Mouse (Mus musculus) spleen, postnatal 36 days (tissue): Measurements from ENCODE around the gene Ntn1.

Source experiments
- DNase-seq, 2 experiments: peaks; one replicate each; pipeline ENCODE4 v3.0.0; 2022; ENCODE audit warnings: low spot score in 2 of 2, mixed read lengths in 1 of 2

Gene Ntn1

GRCm38 (mm10) chr11:68384131-68384530 lies 16.5 kb downstream of the Ntn1 start:
- no peak for DNase-seq

DNA sequence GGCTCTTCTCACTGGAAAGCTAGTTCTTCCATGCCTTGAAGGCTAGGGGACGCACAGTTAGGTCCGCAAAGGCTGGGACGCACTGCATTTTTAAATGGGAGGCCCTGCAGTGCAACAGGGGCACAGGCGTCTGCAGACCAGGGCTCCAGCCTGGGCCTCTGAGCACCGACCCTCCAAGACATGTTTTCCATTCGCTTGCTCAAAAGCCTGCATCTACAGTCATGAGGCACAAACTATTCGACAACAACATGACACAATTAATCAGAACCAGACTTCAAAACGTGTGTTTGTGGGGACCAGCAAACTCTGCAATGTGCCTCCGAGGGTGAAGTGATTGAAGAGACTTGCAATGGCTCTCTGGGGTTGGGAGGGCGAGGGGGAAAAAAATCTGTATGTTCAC lies 17.1 kb downstream of the Ntn1 start:
- DNase-seq = no peak

GRCm38 (mm10) chr11:68381833-68382232 lies 18.8 kb downstream of the Ntn1 start:
- DNase-seq = no peak

GRCm38 (mm10) chr11:68381318-68381717 lies 19.3 kb downstream of the Ntn1 start:
- no peak for DNase-seq

- DNase-seq = no peak
Observed at GRCm38 (mm10) chr11:68378946-68379764, 21.5 kb downstream of the Ntn1 start.

DNA sequence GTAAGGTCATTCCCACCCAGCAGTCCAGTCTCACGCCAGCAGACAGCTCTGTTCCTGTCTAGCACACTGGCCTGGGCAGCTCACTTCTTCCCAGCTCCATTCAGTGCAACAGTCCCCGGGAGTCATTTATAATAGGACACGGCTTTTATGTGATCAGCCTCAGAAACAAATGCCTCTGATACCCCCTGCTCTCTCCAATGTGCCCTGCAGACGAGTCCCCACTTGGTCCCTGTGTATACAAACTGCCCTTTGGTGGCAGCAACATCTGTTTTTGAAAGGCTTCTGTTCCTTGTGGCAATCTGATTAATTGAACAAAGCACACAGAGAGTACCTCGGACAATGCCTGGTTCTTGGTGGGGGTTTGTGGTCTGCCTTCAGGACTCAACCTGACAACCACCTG lies 22.2 kb downstream of the Ntn1 start:
- no peak for DNase-seq

DNA sequence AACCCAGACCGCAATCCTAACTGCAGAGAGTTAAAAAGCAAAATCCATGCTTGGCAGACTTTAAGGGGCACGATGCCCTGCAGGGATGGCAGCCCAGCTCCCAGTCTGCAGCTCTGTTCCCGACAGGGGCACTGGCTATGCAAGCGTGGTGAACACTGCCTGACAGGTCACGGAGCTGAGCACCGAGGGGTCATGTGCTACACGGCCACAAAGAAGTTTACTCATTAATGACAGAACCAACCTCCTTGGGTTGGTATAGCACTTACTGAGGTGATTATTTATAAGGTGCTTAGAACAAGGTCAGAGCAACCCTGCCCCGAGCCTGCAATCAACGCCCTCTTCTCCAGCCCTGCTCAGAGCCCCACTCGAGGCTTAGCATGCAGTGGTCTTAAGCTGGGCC lies 27.5 kb downstream of the Ntn1 start:
- no peak for DNase-seq

- no peak for DNase-seq
Observed at GRCm38 (mm10) chr11:68371609-68372008, 29.0 kb downstream of the Ntn1 start.

DNA sequence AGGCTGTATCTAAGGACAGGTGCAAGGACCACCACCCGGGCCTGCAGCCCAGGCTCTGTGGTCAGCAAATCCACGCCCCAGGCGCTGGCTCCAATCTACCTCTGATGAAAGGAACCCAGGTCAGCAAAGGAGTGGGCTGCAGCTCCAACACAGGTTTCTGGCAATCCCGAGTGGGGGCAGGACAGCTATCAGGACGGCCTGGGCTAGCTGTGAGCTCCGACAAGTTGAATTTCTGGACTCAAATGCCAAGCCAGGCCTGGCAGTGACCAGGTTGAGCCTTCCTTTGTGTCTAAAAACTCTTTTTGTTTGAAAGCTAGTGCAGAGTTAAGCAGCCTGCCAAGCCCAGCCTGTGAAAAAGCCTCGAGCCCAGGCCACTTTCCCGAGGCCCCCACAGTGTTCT lies 43.7 kb downstream of the Ntn1 start:
- DNase-seq = no peak

DNA sequence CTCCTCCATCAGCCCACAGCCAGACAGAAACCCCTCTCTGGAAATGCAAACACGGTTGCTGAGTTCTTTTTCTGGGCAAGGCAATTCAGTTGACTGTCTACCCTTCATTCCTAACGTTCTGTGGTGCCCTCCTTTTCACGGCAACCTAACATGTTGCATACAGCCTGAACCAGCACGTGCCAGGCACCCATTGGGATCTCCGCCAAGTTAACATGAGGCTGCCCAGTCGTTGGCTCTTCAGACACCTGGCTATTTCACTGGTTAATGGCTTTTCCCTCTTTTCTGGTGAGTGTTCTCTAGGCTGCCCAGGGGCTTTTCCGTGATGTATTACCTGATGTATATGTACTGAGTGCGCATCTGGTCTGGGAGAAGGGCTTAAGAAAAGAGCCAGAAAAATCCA lies 45.1 kb downstream of the Ntn1 start:
- no peak for DNase-seq

- DNase-seq = no peak
Observed at GRCm38 (mm10) chr11:68354848-68355247, 45.8 kb downstream of the Ntn1 start.

GRCm38 (mm10) chr11:68352236-68352635 lies 48.4 kb downstream of the Ntn1 start:
- DNase-seq = no peak

DNA sequence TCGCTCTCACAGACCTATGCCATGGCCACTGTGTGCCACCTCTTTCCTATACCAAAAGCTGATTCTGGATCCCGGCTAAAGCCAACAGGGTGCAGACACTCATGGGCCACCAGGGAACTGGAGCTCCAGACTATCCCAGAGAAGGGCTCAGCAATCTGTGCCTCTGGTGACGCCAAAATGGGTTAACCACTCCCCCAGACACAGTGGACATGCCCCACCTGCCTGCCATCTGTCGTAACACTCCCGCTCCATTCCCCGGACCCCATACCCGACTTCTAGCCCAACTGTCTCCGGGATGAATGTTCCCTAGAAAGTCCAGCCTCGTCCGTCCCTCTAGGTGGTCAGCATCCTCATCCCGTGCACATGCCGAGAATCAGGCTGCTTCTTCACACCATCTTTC lies 51.8 kb downstream of the Ntn1 start:
- DNase-seq = no peak

GRCm38 (mm10) chr11:68348083-68348482 lies 52.5 kb downstream of the Ntn1 start:
- no peak for DNase-seq

DNA sequence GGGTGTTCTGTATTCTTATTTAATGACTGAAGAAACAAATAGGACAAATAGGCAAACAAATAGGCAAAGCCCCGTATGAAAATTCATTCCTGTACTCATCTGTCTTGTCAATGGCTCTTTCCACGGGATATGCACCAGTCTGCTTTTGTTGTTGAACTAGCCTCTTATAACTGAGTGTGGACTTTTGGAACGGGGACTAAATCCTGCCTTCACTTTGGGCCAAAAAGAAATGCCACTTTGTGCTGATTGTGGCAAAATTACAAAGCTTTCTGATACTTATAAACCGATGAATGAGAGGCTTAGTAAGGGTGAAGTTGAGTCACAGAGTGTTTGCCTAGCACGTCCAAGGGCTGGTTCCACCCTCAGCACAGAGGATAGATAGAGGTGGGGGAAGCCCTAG lies 53.1 kb downstream of the Ntn1 start:
- DNase-seq = no peak

- no peak for DNase-seq
Observed at GRCm38 (mm10) chr11:68346099-68346498, 54.5 kb downstream of the Ntn1 start.

DNA sequence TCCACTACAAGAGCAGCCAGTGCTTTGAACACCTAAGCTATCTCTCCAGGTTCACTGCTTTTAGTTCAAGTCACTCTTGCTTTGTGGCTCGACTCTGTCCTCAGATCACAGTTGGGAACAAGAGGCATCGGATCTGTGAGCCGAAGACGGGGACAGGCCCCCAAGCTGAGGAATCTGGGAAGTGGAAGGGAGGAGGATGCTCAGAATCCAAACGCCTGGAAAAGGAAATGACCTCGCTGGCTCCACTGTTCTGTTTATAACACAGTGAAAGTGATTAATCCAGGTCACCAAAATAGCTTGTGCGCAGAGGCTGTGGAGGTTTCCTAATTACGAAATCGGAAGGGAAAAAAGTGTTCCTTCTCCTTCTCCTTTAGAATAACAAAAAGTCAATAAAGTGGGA lies 56.4 kb downstream of the Ntn1 start:
- DNase-seq = no peak

GRCm38 (mm10) chr11:68342761-68343160 lies 57.9 kb downstream of the Ntn1 start:
- DNase-seq = no peak

- DNase-seq = no peak
Observed at GRCm38 (mm10) chr11:68342003-68342400, 58.6 kb downstream of the Ntn1 start.

DNA sequence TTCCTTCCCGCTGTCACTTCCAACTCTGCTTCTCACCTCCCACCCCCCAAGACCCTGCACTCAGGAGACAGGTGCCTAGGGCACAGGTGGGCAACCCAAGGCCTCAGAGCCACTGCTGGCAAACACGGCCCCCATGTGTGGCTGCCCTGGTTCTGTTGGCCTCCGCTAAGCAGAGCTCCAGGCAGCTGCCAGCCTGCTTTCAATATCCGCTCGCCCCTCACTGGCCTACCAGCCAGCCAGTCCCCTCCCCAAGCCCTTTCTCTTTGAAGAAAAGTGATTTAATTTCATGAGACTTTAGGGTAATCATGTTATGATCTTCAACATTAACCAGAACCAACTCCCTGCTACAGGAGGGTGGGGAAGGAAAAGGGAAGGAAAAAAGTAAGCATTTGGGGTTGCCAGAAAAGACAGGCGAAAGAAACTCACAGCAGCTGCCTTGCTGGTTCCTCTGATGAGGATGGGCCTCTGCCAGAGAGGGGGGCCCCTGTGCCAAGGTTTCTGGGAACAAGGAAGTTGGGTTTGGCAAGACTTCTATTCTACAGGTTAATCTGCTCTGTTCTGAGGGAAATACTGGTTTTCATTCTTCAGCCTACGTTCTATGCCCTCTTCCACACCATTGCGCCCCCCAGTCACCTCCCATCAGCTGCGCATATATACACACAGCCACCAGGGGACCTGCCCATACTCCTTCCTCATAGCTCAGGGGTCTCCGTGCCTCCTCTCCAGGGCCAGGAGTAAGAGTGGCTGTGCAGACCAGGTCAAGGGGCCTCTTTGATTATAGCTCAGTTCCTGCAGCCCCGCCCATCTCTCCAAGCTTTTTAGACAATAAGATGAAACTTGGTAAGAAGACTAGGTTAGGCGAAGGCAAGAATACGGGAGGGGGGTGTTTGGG lies 59.3 kb downstream of the Ntn1 start:
- DNase-seq = no peak

DNA sequence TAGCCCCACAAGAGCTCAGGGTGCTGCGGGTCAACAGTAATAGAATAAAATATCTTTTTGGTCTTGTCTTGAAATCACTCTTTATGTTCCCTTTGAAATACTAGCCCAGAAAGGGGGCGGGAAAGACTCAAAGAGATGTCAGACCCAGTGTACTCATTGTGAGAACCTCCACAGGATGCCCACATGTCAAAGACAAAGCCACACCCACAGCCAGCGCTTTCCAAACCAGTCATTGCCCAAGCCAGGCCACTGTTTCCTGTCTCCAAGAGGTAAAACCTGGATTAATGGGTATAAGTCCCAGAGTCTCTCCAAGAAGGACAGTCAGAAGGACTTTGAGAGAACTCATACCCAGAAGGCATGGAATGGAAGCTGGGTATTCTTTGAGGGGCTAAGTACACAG lies 60.3 kb downstream of the Ntn1 start:
- no peak for DNase-seq

DNA sequence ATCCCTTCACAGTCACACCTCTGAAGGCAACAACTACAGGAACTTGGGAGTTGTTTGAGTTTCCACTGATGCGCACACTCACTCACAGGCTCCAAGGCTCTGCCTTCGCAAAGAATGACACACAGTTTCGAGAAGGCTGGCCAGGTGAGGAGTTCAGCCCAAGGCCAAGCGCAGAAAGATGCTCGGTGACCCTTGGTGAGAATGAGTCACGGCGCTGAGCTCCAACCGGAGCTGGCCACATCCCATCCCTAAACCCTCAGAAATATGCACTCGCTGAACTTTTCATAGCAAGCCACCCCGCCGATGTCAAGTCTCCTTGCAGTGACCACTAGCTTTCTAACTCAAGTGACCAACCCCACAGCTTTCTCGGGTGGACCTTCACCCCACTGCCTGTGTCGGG lies 60.8 kb downstream of the Ntn1 start:
- DNase-seq = no peak

DNA sequence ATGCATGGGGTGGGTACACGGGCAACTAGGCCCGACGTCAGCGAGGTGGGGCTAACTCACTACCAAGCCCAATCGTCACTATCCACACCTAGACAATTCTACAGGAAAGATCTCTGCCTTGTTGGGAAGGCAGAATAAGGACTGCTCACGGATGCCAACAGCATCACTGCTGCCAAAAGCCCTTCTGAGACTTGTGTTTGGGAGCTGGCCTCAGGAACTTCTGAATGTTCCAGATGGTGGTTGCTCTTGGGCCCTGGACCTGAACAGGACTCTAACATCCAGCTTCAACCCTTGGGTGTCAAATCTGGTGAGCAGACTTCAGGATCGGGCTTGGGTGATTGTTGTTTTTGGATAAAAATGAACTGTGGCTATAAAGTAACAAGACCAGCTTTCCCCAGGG lies 61.3 kb downstream of the Ntn1 start:
- no peak for DNase-seq
